Mouse (Mus musculus) embryonic fibroblast, embryonic 13.5 days (primary cell): ENCODE results near the gene Prlh.

Experiments
- CTCF ChIP-seq: IDR thresholded peaks from 2 replicates; pipeline ENCODE4 v1.5.1; 2011; ENCODE audit warnings: mild to moderate bottlenecking, control low read depth, low read length, moderate library complexity, borderline replicate concordance; ENCODE audit not compliant: insufficient read depth
- POLR2A ChIP-seq: IDR thresholded peaks from 2 replicates; pipeline ENCODE4 v1.6.1; 2011; ENCODE audit warnings: low read depth, mild to moderate bottlenecking, control low read depth, low read length, moderate library complexity

DNA sequence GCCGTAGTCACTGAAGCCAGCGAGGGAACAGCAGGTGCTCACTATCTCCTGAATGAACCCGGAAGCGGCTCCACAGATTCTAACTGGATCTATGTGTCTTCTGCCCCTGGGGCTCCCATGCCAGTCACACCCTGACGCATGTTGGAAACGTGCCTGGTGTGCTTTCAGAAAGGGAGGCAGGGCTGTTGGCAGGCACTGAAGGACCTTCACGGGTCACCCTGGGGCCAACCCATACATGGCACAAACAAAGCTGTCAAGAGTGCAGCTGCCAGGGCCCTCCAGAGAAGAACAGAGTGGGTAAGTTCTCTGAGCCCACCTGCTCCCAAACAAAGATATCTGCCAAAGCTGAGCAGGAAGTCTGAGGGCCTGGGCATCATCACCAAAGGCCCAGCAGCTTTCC is 14.7 kb downstream of the Prlh start:
- TF ChIP-seq CTCF (no peak), POLR2A (no peak)
